Mouse (Mus musculus) liver, embryonic 15.5 days (tissue): ENCODE measurements at regions not wholly inside any gene's neighbourhood (a gene's known extent, or its start where the extent isn't known, plus 50 kb on each side); places are given as distances from the start of the nearest gene placed in this dataset.

Source experiments
- ATAC-seq: fragments of 200-750 bp; cut with Nextera tagmentation; 2 replicates; pipeline ENCODE4 v1.8.0; 2017; ENCODE audit warnings: moderate number of reproducible peaks, mild to moderate bottlenecking, moderate library complexity; ENCODE audit not compliant: insufficient read depth
- H3K27ac ChIP-seq: fragments of 300-500 bp; sonication (generic); replicated peaks from 2 replicates; pipeline ENCODE4 v1.5.1; 2015; ENCODE audit warnings: mild to moderate bottlenecking, inconsistent platforms
- H3K27me3 ChIP-seq: fragments of 300-500 bp; sonication (generic); 2 replicates; pipeline ENCODE4 v1.6.1; 2015; ENCODE audit warnings: mild to moderate bottlenecking, inconsistent platforms
- H3K36me3 ChIP-seq: fragments of 300-500 bp; sonication (generic); replicated peaks from 2 replicates; pipeline ENCODE4 v1.6.1; 2015; ENCODE audit warnings: moderate library complexity, mild to moderate bottlenecking, inconsistent platforms
- H3K4me1 ChIP-seq: fragments of 300-500 bp; sonication (generic); replicated peaks from 2 replicates; pipeline ENCODE4 v1.6.1; 2015; ENCODE audit warnings: inconsistent platforms
- H3K4me2 ChIP-seq: fragments of 300-500 bp; sonication (generic); 2 replicates; pipeline ENCODE4 v1.6.1; 2015; ENCODE audit warnings: moderate library complexity, mild to moderate bottlenecking, inconsistent platforms
- H3K4me3 ChIP-seq: fragments of 300-500 bp; sonication (generic); replicated peaks from 2 replicates; pipeline ENCODE4 v1.5.1; 2015; ENCODE audit warnings: mild to moderate bottlenecking, inconsistent platforms
- H3K9ac ChIP-seq: fragments of 300-500 bp; sonication (generic); 2 replicates; pipeline ENCODE4 v1.6.1; 2015; ENCODE audit warnings: moderate library complexity, mild to moderate bottlenecking, inconsistent platforms
- H3K9me3 ChIP-seq: fragments of 300-500 bp; sonication (generic); replicated peaks from 2 replicates; pipeline ENCODE4 v1.6.1; 2016; ENCODE audit warnings: inconsistent platforms
- WGBS: fragments of 180-500 bp; shearing (Covaris S2); methylation state at CpG from one replicate; pipeline ENCODE4 v1.1.7; 2015; ENCODE audit warnings: mixed read lengths; ENCODE audit not compliant: insufficient replicate concordance; 5-methylcytosine and 5-hydroxymethylcytosine counted together

- 70% methylated on average over 3 of the region's 3 CpGs for WGBS
- H3K4me2 ChIP-seq, result peak overlapping the region; percentile 41
- H3K9me3 ChIP-seq, result no peaks in the 10 kb centered on the region
- no peaks in the 10 kb centered on the region for H3K36me3 ChIP-seq
- H3K27ac ChIP-seq, result no peak overlapping the region
- no peak overlapping the region for H3K4me3 ChIP-seq
- H3K9ac ChIP-seq, result no peak overlapping the region
- H3K27me3 ChIP-seq, result no peaks in the 10 kb centered on the region
- peaks cover 31% of the 10 kb centered on the region for H3K4me1 ChIP-seq
- ATAC-seq, result peak; percentile 89
These were observed 262.5 kb upstream of the Cnr1 start for GRCm38 (mm10) chr4:33661862-33662261.

GRCm38 (mm10) chr4:33662965-33663364, 261.4 kb upstream of the Cnr1 start:
- Histone ChIP-seq H3K27me3 (no peaks in the 10 kb centered on the region), H3K4me2 (peak overlapping the region; percentile 41), H3K4me3 (no peak overlapping the region), H3K9ac (no peak overlapping the region), H3K36me3 (no peaks in the 10 kb centered on the region), H3K9me3 (no peaks in the 10 kb centered on the region), H3K4me1 (peaks cover 31% of the 10 kb centered on the region), H3K27ac (no peak overlapping the region)
- 49% methylated on average over 11 of the region's 11 CpGs for WGBS
- no peak for ATAC-seq

- H3K36me3 ChIP-seq, result no peaks in the 10 kb centered on the region
- H3K27ac ChIP-seq, result no peak overlapping the region
- H3K4me1 ChIP-seq, result peaks cover 31% of the 10 kb centered on the region
- no peak overlapping the region for H3K9ac ChIP-seq
- no peak for ATAC-seq
- no peaks in the 10 kb centered on the region for H3K27me3 ChIP-seq
- no peak overlapping the region for H3K4me2 ChIP-seq
- WGBS, result 56% methylated on average over 11 of the region's 11 CpGs
- no peak overlapping the region for H3K4me3 ChIP-seq
- H3K9me3 ChIP-seq, result no peaks in the 10 kb centered on the region
These were observed 260.5 kb upstream of the Cnr1 start for GRCm38 (mm10) chr4:33663616-33664473.

GRCm38 (mm10) chr4:33664474-33664822, 259.9 kb upstream of the Cnr1 start:
- Histone ChIP-seq H3K36me3 (no peaks in the 10 kb centered on the region), H3K4me3 (no peak overlapping the region), H3K27ac (no peak overlapping the region), H3K27me3 (no peaks in the 10 kb centered on the region), H3K4me1 (peaks cover 31% of the 10 kb centered on the region), H3K4me2 (no peak overlapping the region), H3K9me3 (no peaks in the 10 kb centered on the region), H3K9ac (no peak overlapping the region)
- WGBS, result 67% methylated on average over 5 of the region's 5 CpGs
- no peak for ATAC-seq

GRCm38 (mm10) chr4:33665250-33665873, 259.0 kb upstream of the Cnr1 start:
- 55% methylated on average over 14 of the region's 14 CpGs for WGBS
- H3K4me2 ChIP-seq, result no peak overlapping the region
- ATAC-seq, result no peak

GRCm38 (mm10) chr4:33668431-33668830, 256.0 kb upstream of the Cnr1 start:
- H3K4me3 ChIP-seq, result no peak overlapping the region
- no peak for ATAC-seq
- peaks cover 7% of the 10 kb centered on the region for H3K4me1 ChIP-seq
- H3K27me3 ChIP-seq, result no peaks in the 10 kb centered on the region
- WGBS, result 53% methylated on average over 3 of the region's 3 CpGs
- no peak overlapping the region for H3K9ac ChIP-seq
- H3K27ac ChIP-seq, result no peak overlapping the region
- H3K9me3 ChIP-seq, result no peaks in the 10 kb centered on the region
- no peak overlapping the region for H3K4me2 ChIP-seq
- no peaks in the 10 kb centered on the region for H3K36me3 ChIP-seq

More at GRCm38 (mm10) chr4:33665250-33665873, 259.0 kb upstream of the Cnr1 start:
- no peaks in the 10 kb centered on the region for H3K9me3 ChIP-seq
- no peaks in the 10 kb centered on the region for H3K27me3 ChIP-seq
- no peak overlapping the region for H3K27ac ChIP-seq
- H3K4me3 ChIP-seq, result no peak overlapping the region
- no peak overlapping the region for H3K9ac ChIP-seq
- H3K4me1 ChIP-seq, result peaks cover 31% of the 10 kb centered on the region
- no peaks in the 10 kb centered on the region for H3K36me3 ChIP-seq

GRCm38 (mm10) chr4:33675044-33675443, 249.3 kb upstream of the Cnr1 start:
- no peaks in the 10 kb centered on the region for H3K9me3 ChIP-seq
- no peak overlapping the region for H3K27ac ChIP-seq
- H3K9ac ChIP-seq, result no peak overlapping the region
- H3K4me2 ChIP-seq, result no peak overlapping the region
- no peaks in the 10 kb centered on the region for H3K36me3 ChIP-seq
- no CpG with 5 or more reads among the region's 5 CpGs for WGBS
- ATAC-seq, result no peak
- H3K27me3 ChIP-seq, result no peaks in the 10 kb centered on the region
- H3K4me3 ChIP-seq, result no peak overlapping the region
- H3K4me1 ChIP-seq, result no peaks in the 10 kb centered on the region

GRCm38 (mm10) chr4:33679351-33679750, 245.0 kb upstream of the Cnr1 start:
- WGBS, result 54% methylated on average over 3 of the region's 3 CpGs
- no peak overlapping the region for H3K9ac ChIP-seq
- H3K27me3 ChIP-seq, result no peaks in the 10 kb centered on the region
- no peaks in the 10 kb centered on the region for H3K36me3 ChIP-seq
- H3K4me2 ChIP-seq, result no peak overlapping the region
- H3K4me3 ChIP-seq, result no peak overlapping the region
- no peaks in the 10 kb centered on the region for H3K9me3 ChIP-seq
- no peaks in the 10 kb centered on the region for H3K4me1 ChIP-seq
- no peak for ATAC-seq
- no peak overlapping the region for H3K27ac ChIP-seq

GRCm38 (mm10) chr4:33686135-33686534, 238.3 kb upstream of the Cnr1 start:
- WGBS, result 69% methylated on average over 8 of the region's 8 CpGs
- Histone ChIP-seq H3K9me3 (no peaks in the 10 kb centered on the region), H3K36me3 (no peaks in the 10 kb centered on the region), H3K9ac (no peak overlapping the region), H3K27ac (no peak overlapping the region), H3K4me2 (no peak overlapping the region), H3K4me1 (no peaks in the 10 kb centered on the region), H3K4me3 (no peak overlapping the region), H3K27me3 (no peaks in the 10 kb centered on the region)
- no peak for ATAC-seq

GRCm38 (mm10) chr4:33687434-33687833, 237.0 kb upstream of the Cnr1 start:
- Histone ChIP-seq H3K9me3 (no peaks in the 10 kb centered on the region), H3K36me3 (no peaks in the 10 kb centered on the region), H3K4me2 (no peak overlapping the region), H3K9ac (no peak overlapping the region), H3K27ac (no peak overlapping the region), H3K4me3 (no peak overlapping the region), H3K4me1 (no peaks in the 10 kb centered on the region), H3K27me3 (no peaks in the 10 kb centered on the region)
- 73% methylated on average over 7 of the region's 7 CpGs for WGBS
- no peak for ATAC-seq

GRCm38 (mm10) chr4:33693441-33693840, 231.0 kb upstream of the Cnr1 start:
- no peak for ATAC-seq
- Histone ChIP-seq H3K27ac (no peak overlapping the region), H3K9me3 (no peaks in the 10 kb centered on the region), H3K4me2 (no peak overlapping the region), H3K9ac (no peak overlapping the region), H3K36me3 (no peaks in the 10 kb centered on the region), H3K4me3 (no peak overlapping the region), H3K27me3 (no peaks in the 10 kb centered on the region), H3K4me1 (no peaks in the 10 kb centered on the region)
- WGBS, result 59% methylated on average over 4 of the region's 4 CpGs
